Mouse (Mus musculus): ENCODE results near the gene Olfr1274-ps. TPM values are rescaled to one million over a fixed set of nuclear protein-coding genes. Genes with fewer than 3 reads are reported as not detected.
A peak's percentile ranks its signal among the peaks of the same experiment; 100 is the strongest.
"Not testable (repeated sequence)": the region's sequence is repeated elsewhere in the genome, so short reads cannot be mapped to it uniquely, and the experiment has no call there.

The Olfr1274-ps gene
- polyA plus RNA-seq (2015; fragmentation: Nextera tagmentation; extraction: Ambion mirVana), result not detected in 2 replicates

DNA sequence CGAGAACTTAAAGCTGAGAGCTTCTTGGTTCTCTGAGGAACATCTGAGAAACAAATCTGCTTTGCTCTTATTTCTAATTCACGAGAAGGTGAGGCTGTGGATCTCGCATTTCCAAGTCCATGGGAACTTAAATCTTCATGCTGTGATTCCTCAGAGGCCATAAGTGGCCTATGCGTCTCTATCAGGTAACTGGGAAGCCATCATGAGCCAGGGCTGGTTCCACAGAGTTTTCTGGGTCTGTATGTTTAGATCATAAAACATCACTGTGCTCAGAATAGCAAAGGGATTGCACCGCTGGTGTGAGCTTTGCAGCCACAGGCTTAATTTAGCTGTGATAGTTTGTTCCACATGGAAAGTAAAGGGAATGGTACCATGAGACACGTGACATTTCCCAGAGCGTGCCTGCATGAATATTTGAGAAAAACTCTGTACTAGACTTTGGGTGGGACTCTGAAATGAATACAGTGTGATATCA, at the start of gene Olfr1274-ps:
Gene Olfr1274-ps, plus strand, starts transcription at position 51 of the 475 bp plus-strand sequence.
- 81% methylated on average over 5 of the region's 7 CpGs for WGBS
- not testable (repeated sequence) for H3K36me3 ChIP-seq (ENCODE audit: poor library complexity, severe bottlenecking); H3K4me1 ChIP-seq; ATAC-seq; H3K4me2 ChIP-seq; H3K9ac ChIP-seq; H3K4me3 ChIP-seq; H3K9me3 ChIP-seq (replicated peaks); H3K27ac ChIP-seq; H3K27me3 ChIP-seq

DNA sequence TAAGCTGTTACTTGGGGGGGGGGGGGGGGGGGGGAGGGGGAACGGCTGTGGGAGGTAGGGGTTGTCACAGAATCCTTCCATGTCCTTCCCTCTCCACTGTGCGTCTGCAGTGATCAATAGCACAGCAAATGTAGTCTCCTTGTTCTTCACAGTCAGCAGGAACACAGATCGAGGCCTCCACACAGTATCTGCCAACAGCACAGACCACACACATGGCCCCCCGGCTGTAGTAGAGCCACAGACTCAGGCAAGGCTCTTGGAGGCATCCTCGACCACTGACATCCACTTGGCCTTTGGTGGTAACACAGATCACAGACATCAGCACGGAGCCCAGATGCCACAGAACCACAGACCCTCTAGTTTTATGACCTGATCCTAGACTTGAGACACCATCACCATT, 47.4 kb upstream of the Olfr1274-ps start:
- no CpG with 5 or more reads among the region's 6 CpGs for WGBS
- not testable (repeated sequence) for H3K9me3 ChIP-seq (replicated peaks); ATAC-seq; H3K4me1 ChIP-seq; H3K36me3 ChIP-seq (ENCODE audit: poor library complexity, severe bottlenecking); H3K27me3 ChIP-seq; H3K4me3 ChIP-seq; H3K9ac ChIP-seq; H3K27ac ChIP-seq; H3K4me2 ChIP-seq

DNA sequence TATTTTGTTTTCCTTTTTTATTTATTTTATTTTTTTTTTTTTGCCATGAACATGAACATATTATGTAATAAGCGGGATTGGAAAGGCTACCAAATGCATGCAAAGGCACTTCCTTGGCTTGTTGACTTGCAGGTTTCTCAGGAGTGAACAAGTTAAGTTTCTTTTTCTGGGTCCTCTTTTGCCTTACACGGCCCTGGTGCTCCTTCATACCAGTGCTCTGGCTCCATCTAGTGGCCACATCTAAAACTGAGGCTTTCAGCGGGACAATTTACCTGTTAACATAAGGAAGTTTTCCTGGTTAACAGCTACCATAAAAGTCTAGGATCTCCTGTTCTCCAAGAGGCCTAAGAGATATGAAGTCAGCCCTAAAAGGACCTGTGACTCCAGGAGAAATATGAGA, 46.9 kb upstream of the Olfr1274-ps start:
- H3K9ac ChIP-seq; H3K4me3 ChIP-seq; H3K27me3 ChIP-seq; H3K4me2 ChIP-seq; H3K36me3 ChIP-seq (ENCODE audit: poor library complexity, severe bottlenecking); H3K9me3 ChIP-seq (replicated peaks); H3K27ac ChIP-seq; H3K4me1 ChIP-seq: not testable (repeated sequence)
- peak; percentile 45; the same call in 1 of the 2 replicates for ATAC-seq
- whole genome bisulfite sequencing, result no CpG with 5 or more reads among the region's 3 CpGs

DNA sequence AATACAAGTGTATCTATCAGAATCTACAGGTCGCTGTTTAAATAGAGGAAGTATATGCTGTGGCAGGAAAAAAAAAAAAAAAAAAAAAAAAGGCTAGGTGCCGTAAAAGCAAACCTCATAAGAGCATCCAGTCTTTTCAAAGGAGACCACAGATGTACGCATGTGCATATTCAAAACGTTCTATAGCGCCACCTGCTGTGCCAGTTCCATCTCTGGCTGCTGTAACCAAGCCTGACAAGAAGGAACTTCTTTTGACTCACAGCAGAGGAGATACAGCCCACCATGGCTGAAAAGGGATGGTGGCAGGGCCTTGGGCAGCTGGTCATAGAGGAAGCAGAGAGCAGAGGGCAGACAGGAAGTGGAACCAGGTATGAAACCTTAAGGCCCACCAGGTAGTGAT, 39.3 kb upstream of the Olfr1274-ps start:
- not testable (repeated sequence) for ATAC-seq

DNA sequence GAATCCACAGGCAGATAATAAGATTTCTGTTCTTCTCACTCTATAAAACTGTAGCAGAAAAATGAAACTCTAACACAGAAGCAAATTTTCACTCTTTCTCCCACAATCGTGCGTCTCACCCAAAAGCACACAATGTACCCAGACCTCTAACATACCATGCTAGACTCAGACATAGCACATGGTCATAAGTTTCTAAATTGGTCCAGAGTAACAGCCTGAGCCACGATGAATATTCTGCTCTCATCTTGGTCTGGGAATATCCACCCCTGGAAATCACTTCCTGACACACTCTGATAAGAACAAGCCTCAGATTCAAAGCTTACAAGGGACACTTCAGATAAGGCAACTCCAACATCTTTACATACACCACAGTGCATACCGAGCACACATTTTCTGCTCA, 38.3 kb upstream of the Olfr1274-ps start:
- H3K27ac ChIP-seq; H3K4me2 ChIP-seq; H3K9ac ChIP-seq; ATAC-seq; H3K27me3 ChIP-seq; H3K36me3 ChIP-seq (ENCODE audit: poor library complexity, severe bottlenecking); H3K4me3 ChIP-seq; H3K4me1 ChIP-seq; H3K9me3 ChIP-seq (replicated peaks): not testable (repeated sequence)
- WGBS, result no CpG with 5 or more reads among the region's 4 CpGs

More for the DNA sequence above, 39.3 kb upstream of the Olfr1274-ps start:
- H3K4me1 ChIP-seq; H3K27me3 ChIP-seq; H3K9ac ChIP-seq; H3K4me2 ChIP-seq; H3K27ac ChIP-seq; H3K4me3 ChIP-seq; H3K36me3 ChIP-seq (ENCODE audit: poor library complexity, severe bottlenecking); H3K9me3 ChIP-seq (replicated peaks): not testable (repeated sequence)
- no CpG with 5 or more reads among the region's 5 CpGs for WGBS

DNA sequence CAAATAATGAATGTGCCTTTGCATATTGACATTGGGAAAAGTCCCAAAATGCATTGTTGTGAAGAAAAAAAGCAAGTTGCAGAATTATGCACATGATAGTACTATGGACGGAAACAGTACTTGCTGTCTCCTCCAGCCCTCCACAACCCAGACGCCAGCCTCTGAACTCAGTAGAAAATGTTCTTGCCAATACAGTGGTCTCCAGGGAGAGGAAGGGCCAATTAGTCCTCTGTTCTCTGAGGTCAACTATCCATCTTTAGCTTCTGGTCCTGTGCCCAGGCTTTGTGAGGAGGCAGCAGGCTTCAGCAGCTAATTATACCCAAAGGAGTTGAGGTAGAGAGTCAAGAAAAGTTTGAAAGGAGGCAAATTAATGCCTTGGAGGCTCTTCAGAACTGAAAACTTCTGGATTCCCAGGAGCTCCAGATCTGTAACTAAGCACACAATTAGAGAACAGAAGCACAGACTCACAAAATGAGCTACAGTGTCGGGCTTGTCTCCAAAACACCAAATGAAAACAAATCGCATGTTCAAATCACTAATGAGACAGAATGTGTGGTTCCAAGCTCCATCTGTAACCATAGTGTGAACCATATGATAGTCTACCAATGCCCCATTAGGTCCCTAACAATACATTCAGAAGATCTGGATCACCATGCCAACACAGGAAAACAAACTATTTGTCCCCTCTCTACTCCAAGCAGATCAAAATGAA, 15.8 kb downstream of the Olfr1274-ps start:
- WGBS, result 64% methylated on average over 4 of the region's 4 CpGs
- not testable (repeated sequence) for H3K27me3 ChIP-seq

DNA sequence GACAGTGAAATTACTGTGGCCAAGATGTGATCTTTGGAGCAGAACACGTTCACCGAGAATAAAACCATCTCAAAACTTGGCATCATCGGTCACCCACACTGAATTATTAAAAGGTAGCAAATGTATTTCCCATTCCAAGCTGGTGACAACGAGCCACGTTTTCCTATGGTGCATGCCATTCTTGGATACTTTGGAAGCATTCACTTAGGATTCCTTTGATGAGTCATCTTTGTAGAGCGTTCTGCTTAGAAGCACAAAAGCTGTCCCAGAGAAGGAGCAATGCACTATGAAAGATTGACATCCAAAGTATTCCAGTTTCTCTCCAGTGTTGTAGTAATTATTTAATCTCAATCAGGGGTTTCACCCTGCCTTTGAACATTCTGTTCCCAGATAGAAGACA, 23.8 kb downstream of the Olfr1274-ps start:
- not testable (repeated sequence) for H3K9me3 ChIP-seq (replicated peaks); H3K9ac ChIP-seq; H3K4me3 ChIP-seq; H3K27me3 ChIP-seq; H3K27ac ChIP-seq; H3K4me1 ChIP-seq; H3K4me2 ChIP-seq; H3K36me3 ChIP-seq (ENCODE audit: poor library complexity, severe bottlenecking); ATAC-seq
- 83% methylated on average over 6 of the region's 6 CpGs for WGBS

More for the DNA sequence above, 15.8 kb downstream of the Olfr1274-ps start:
- H3K9ac ChIP-seq; H3K9me3 ChIP-seq (replicated peaks); H3K4me1 ChIP-seq; H3K4me3 ChIP-seq; H3K36me3 ChIP-seq (ENCODE audit: poor library complexity, severe bottlenecking); H3K27ac ChIP-seq; H3K4me2 ChIP-seq: not testable (repeated sequence)
- ATAC-seq, result peak; percentile 36; the same call in 1 of the 2 replicates

DNA sequence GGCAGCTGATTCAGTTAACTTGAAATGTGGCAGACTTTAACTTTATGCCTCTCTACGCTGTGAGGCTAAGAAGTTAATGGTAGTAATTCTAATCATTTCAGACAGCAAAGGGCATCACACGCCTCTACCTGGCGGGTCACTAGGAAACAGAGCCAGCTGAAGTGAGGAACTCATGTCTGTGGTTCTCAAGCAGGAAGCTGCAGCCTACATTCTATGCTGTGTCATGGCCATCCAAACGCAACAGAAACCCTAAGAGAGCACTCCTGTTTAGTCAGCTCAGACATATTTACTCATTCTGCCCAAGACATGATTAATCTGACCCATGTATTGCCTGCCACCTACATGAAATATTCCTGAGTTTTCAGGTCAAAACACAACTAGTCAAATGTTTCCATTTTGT, 26.5 kb downstream of the Olfr1274-ps start:
- no CpG with 5 or more reads among the region's 4 CpGs for WGBS
- ATAC-seq, result not testable (repeated sequence)

DNA sequence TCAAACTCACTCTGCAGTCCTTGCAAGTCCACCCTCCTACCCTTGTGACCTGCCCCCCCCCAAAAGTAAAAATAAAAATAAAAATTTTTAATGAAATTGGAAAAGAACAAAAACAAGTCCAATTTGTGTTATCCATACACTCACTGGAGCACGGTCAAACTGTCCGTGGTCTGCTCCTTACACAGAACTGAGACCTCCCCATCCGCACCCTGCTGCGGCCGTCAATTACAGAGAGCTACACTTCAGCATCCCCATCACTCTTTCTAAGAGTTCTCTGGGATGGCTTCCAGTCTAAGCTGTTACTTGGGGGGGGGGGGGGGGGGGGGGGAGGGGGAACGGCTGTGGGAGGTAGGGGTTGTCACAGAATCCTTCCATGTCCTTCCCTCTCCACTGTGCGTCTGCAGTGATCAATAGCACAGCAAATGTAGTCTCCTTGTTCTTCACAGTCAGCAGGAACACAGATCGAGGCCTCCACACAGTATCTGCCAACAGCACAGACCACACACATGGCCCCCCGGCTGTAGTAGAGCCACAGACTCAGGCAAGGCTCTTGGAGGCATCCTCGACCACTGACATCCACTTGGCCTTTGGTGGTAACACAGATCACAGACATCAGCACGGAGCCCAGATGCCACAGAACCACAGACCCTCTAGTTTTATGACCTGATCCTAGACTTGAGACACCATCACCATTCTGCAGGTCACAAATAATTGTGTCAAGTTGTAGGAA, 30.7 kb downstream of the Olfr1274-ps start:
- not testable (repeated sequence) for H3K9ac ChIP-seq; H3K4me1 ChIP-seq; H3K9me3 ChIP-seq (replicated peaks); H3K4me2 ChIP-seq; ATAC-seq; H3K36me3 ChIP-seq (ENCODE audit: poor library complexity, severe bottlenecking); H3K27me3 ChIP-seq; H3K27ac ChIP-seq; H3K4me3 ChIP-seq
- WGBS, result 100% methylated on average over 1 of the region's 11 CpGs

More for the DNA sequence above, 26.5 kb downstream of the Olfr1274-ps start:
- H3K4me1 ChIP-seq; H3K4me2 ChIP-seq; H3K4me3 ChIP-seq; H3K27me3 ChIP-seq; H3K9me3 ChIP-seq (replicated peaks); H3K9ac ChIP-seq; H3K27ac ChIP-seq; H3K36me3 ChIP-seq (ENCODE audit: poor library complexity, severe bottlenecking): not testable (repeated sequence)

DNA sequence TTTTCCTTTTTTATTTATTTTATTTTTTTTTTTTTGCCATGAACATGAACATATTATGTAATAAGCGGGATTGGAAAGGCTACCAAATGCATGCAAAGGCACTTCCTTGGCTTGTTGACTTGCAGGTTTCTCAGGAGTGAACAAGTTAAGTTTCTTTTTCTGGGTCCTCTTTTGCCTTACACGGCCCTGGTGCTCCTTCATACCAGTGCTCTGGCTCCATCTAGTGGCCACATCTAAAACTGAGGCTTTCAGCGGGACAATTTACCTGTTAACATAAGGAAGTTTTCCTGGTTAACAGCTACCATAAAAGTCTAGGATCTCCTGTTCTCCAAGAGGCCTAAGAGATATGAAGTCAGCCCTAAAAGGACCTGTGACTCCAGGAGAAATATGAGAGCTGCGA, 31.3 kb downstream of the Olfr1274-ps start:
- H3K27ac ChIP-seq; H3K4me1 ChIP-seq; H3K4me2 ChIP-seq; H3K27me3 ChIP-seq; H3K4me3 ChIP-seq; H3K36me3 ChIP-seq (ENCODE audit: poor library complexity, severe bottlenecking); H3K9ac ChIP-seq; H3K9me3 ChIP-seq (replicated peaks): not testable (repeated sequence)
- no CpG with 5 or more reads among the region's 4 CpGs for WGBS
- peak; percentile 55; the same call in 1 of the 2 replicates for ATAC-seq

DNA sequence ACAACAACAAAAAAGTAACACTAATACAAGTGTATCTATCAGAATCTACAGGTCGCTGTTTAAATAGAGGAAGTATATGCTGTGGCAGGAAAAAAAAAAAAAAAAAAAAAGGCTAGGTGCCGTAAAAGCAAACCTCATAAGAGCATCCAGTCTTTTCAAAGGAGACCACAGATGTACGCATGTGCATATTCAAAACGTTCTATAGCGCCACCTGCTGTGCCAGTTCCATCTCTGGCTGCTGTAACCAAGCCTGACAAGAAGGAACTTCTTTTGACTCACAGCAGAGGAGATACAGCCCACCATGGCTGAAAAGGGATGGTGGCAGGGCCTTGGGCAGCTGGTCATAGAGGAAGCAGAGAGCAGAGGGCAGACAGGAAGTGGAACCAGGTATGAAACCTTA, 39.0 kb downstream of the Olfr1274-ps start:
- 90% methylated on average over 1 of the region's 5 CpGs for WGBS
- not testable (repeated sequence) for H3K4me1 ChIP-seq; H3K4me3 ChIP-seq; H3K27me3 ChIP-seq; H3K27ac ChIP-seq; H3K36me3 ChIP-seq (ENCODE audit: poor library complexity, severe bottlenecking); H3K4me2 ChIP-seq; H3K9ac ChIP-seq; H3K9me3 ChIP-seq (replicated peaks); ATAC-seq

DNA sequence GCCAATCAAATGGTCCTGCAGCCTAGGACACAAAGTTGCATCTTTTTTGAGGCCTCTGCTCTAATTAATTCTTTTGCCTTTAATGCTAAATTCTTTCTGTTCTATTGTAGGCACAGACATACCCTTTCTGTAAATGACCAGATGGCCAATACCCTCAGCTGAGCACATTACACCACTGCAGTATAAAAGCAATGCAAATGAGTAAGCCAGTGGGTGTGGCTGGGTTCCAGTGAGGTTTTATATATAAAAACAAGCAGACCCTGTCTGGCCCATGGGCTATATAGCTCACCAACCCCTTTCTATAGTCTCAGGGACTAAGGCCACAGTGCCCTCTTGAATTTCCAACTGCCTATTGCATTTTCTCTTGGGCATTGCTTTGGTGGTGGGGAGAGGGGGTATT, 41.7 kb downstream of the Olfr1274-ps start:
- not testable (repeated sequence) for H3K9ac ChIP-seq; ATAC-seq; H3K4me1 ChIP-seq; H3K27me3 ChIP-seq; H3K9me3 ChIP-seq (replicated peaks); H3K36me3 ChIP-seq (ENCODE audit: poor library complexity, severe bottlenecking); H3K4me3 ChIP-seq; H3K4me2 ChIP-seq; H3K27ac ChIP-seq
